Mouse (Mus musculus): ENCODE measurements at regions not wholly inside any gene's neighbourhood (a gene's known extent, or its start where the extent isn't known, plus 50 kb on each side); places are given as distances from the start of the nearest gene placed in this dataset.
A peak's percentile ranks its signal among the peaks of the same experiment; 100 is the strongest.

DNA sequence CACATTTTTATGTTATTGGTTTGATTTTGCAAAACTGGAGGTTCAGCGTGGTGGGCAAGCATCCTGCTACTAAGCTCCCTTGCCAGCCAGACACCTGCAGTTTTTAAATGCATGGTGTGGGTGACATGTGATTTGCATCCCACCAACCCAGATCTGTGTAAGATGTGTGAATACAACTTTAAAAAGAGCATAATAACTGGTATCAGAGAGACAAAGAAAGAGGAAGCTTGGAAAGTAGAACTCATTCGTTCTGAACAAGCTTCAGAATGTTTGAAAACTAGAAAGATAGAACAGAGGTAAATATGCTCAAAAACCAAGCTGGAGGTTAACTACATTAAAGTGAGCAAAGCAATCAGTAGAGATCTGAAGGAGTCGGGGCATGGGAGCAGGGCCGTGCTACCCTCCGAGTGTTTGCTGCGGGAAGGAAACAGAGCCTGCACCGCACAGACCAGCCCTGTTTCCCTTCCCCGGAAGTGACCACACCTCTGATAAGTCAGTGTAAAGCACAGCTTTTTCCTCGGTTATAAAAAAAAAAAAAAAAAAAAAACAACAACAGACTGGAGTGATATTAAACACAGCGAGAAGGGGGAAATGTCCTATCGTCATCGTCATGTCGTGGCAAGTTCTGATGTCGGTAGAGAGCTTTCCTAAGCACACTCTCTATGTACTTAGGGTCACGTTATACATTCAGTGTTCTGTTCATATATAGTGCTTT, 63.2 kb upstream of the Bcl2l14 start:
- Histone ChIP-seq H3K79me2 (ENCODE audit: control insufficient read depth, insufficient read depth, low read length, poor library complexity) (no peaks in the 10 kb centered on the region), H3K4me3 (ENCODE audit: control insufficient read depth in 1 of 2, insufficient read depth in 1 of 2, low read depth in 2 of 2, low read length in 2 of 2) (peak overlapping the region in 1 of 2 experiments; percentile 36; a peak in 3 of 4 replicates)
- DNase-seq (ENCODE audit: low read depth, low spot score): peak; percentile 56

DNA sequence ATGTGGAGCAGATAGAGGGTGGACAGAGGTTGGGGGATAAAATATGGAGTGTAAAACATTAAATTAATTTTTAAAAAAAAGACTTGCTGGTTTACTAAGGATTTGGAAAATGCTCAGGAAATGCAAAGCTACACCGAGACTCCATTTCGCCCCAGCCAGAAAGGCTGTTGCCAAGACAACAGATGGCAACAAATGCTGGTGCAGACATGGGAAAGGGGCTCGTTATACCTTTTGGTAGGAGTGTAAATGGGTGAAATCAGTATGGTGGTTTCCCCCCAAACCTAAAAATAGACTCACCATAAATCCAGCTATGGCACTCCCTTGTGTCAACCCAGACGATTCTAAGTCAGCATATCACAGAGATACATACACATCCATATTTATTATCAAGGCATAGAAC, 60.4 kb upstream of the Bcl2l14 start:
- Histone ChIP-seq H3K79me2 (ENCODE audit: control insufficient read depth, insufficient read depth, low read length, poor library complexity) (no peaks in the 10 kb centered on the region), H3K36me3 (ENCODE audit: control insufficient read depth in 1 of 2, insufficient read depth in 2 of 2, low read length in 2 of 2) (no peaks in the 10 kb centered on the region), H3K27ac (ENCODE audit: control insufficient read depth, low read depth, low read length) (no peak overlapping the region), H3K4me3 (ENCODE audit: control insufficient read depth in 1 of 2, insufficient read depth in 1 of 2, low read depth in 2 of 2, low read length in 2 of 2) (no peak overlapping the region), H3K9me3 (replicated peaks; ENCODE audit: insufficient read depth, low read length) (no peaks in the 10 kb centered on the region), H3K4me1 (ENCODE audit: control insufficient read depth in 1 of 2, insufficient read depth in 2 of 2, low read length in 2 of 2) (0 out of 4 replicates have a peak, but pooled peaks cover 0 to 6% of the 10 kb centered on the region in 2 experiments), H3K27me3 (ENCODE audit: control insufficient read depth in 1 of 2, insufficient read depth in 2 of 2, low read length in 2 of 2) (no peaks in the 10 kb centered on the region), H3K9ac (ENCODE audit: control insufficient read depth, low read depth, low read length, poor library complexity, severe bottlenecking) (no peak overlapping the region)
- DNase-seq (ENCODE audit: low read depth, low spot score): no peak
- TF ChIP-seq POLR2A (IDR thresholded peaks at IDR 0.05; ENCODE audit: control insufficient read depth in 1 of 2, insufficient read depth in 1 of 2, low read depth in 1 of 2, low read length in 2 of 2, poor library complexity in 1 of 2) (no peak), ZMIZ1 (IDR thresholded peaks at IDR 0.05; ENCODE audit: low read depth, low read length) (no peak), BHLHE40 (IDR thresholded peaks at IDR 0.05; ENCODE audit: borderline replicate concordance, low read depth, low read length) (no peak), ETS1 (IDR thresholded peaks at IDR 0.05; ENCODE audit: low read depth, low read length) (no peak), MAZ (IDR thresholded peaks at IDR 0.05; ENCODE audit: low read depth, low read length) (no peak), GABPA (IDR thresholded peaks at IDR 0.05; ENCODE audit: low read depth, low read length) (no peak), TCF12 (IDR thresholded peaks at IDR 0.05; ENCODE audit: low read depth, low read length) (no peak), ZNF384 (IDR thresholded peaks at IDR 0.05; ENCODE audit: low read depth, low read length) (no peak), USF1 (IDR thresholded peaks at IDR 0.05; ENCODE audit: low read depth, low read length) (no peak), MAFK (IDR thresholded peaks at IDR 0.05; ENCODE audit: borderline replicate concordance, low read depth, low read length) (no peak), KAT2A (conservative IDR thresholded peaks at IDR 0.05; ENCODE audit: low read depth, low read length) (no peak), NRF1 (IDR thresholded peaks at IDR 0.05; ENCODE audit: insufficient read depth, low read depth, low read length, poor library complexity, severe bottlenecking) (no peak)

More for the DNA sequence above, 63.2 kb upstream of the Bcl2l14 start:
- TF ChIP-seq HCFC1 (IDR thresholded peaks at IDR 0.05; ENCODE audit: low read depth, low read length) (no peak), ZNF384 (IDR thresholded peaks at IDR 0.05; ENCODE audit: low read depth, low read length) (peak; percentile 60), USF1 (IDR thresholded peaks at IDR 0.05; ENCODE audit: low read depth, low read length) (no peak), ZKSCAN1 (IDR thresholded peaks at IDR 0.05; ENCODE audit: low read depth, low read length) (no peak), EP300 (IDR thresholded peaks at IDR 0.05; ENCODE audit: low read depth in 1 of 2, low read length in 2 of 2) (peak in 1 of 2 experiments; percentile 32; a peak in 2 of 4 replicates), MAZ (IDR thresholded peaks at IDR 0.05; ENCODE audit: low read depth, low read length) (no peak), GATA1 (IDR thresholded peaks at IDR 0.05; ENCODE audit: low read depth, low read length) (peak; percentile 43), UBTF (IDR thresholded peaks at IDR 0.05; ENCODE audit: borderline replicate concordance, insufficient read depth, low read depth, low read length) (no peak)
- H3K9ac ChIP-seq (ENCODE audit: control insufficient read depth, low read depth, low read length, poor library complexity, severe bottlenecking): peak overlapping the region; percentile 9; the same call in 1 of the 2 replicates
- H3K27me3 ChIP-seq (ENCODE audit: control insufficient read depth in 1 of 2, insufficient read depth in 2 of 2, low read length in 2 of 2): no peaks in the 10 kb centered on the region
- no peak overlapping the region for H3K27ac ChIP-seq (ENCODE audit: control insufficient read depth, low read depth, low read length)
- no peaks in the 10 kb centered on the region for H3K36me3 ChIP-seq (ENCODE audit: control insufficient read depth in 1 of 2, insufficient read depth in 2 of 2, low read length in 2 of 2)
- no peaks in the 10 kb centered on the region for H3K9me3 ChIP-seq (replicated peaks; ENCODE audit: insufficient read depth, low read length)
- H3K4me1 ChIP-seq (ENCODE audit: control insufficient read depth in 1 of 2, insufficient read depth in 2 of 2, low read length in 2 of 2): 0 out of 4 replicates have a peak, but pooled peaks cover 0 to 6% of the 10 kb centered on the region in 2 experiments

Measured in MEL (cell line).